Mouse (Mus musculus): ENCODE data around the gene Ola1.

GRCm38 (mm10) chr2:73049001-73049684 is 169.6 kb downstream of the Ola1 start:
- TF ChIP-seq POLR2A (IDR thresholded peaks at IDR 0.05; ENCODE audit: borderline replicate concordance, insufficient read depth, low read length) (no peak), CTCF (IDR thresholded peaks at IDR 0.05; ENCODE audit: borderline replicate concordance, insufficient read depth, low read depth, low read length) (no peak)

All from cerebellum, adult 2 months (tissue).